Mouse (Mus musculus) MEL (cell line): ENCODE data around the gene Opcml. TPM values are rescaled to one million over a fixed set of nuclear protein-coding genes. Genes with fewer than 3 reads are reported as not detected.

ENCODE experiments used
- DNase-seq: peaks from one replicate; pipeline ENCODE4 v3.0.0; 2011; ENCODE audit warnings: low read depth, low spot score
- H3K27ac ChIP-seq: 2 replicates; pipeline ENCODE4 v1.5.1; 2012; ENCODE audit warnings: low read depth, mild to moderate bottlenecking, control low read depth, low read length, moderate library complexity; ENCODE audit not compliant: control insufficient read depth
- H3K27me3 ChIP-seq, 2 experiments: fragments of 150-350 bp in 1 of 2; sonication (generic) in 1 of 2; 2 replicates each; pipeline ENCODE4 v1.6.1; 2012; ENCODE audit warnings: low read length in 2 of 2, mild to moderate bottlenecking in 2 of 2, improper control_type of control experiment in 1 of 2, moderate library complexity in 1 of 2; ENCODE audit not compliant: insufficient read depth in 2 of 2, control insufficient read depth in 1 of 2
- H3K36me3 ChIP-seq, 2 experiments: 2 replicates each; pipeline ENCODE4 v1.6.1; 2012 to 2014; ENCODE audit warnings: low read length in 2 of 2, improper control_type of control experiment in 1 of 2, inconsistent platforms in 1 of 2, mild to moderate bottlenecking in 1 of 2; ENCODE audit not compliant: insufficient read depth in 2 of 2, control insufficient read depth in 1 of 2
- H3K4me1 ChIP-seq, 2 experiments: fragments of 150-350 bp in 1 of 2; sonication (generic) in 1 of 2; 2 replicates each; pipeline ENCODE4 v1.6.1; 2012; ENCODE audit warnings: low read length in 2 of 2, improper control_type of control experiment in 1 of 2, mild to moderate bottlenecking in 1 of 2; ENCODE audit not compliant: insufficient read depth in 2 of 2, control insufficient read depth in 1 of 2
- H3K4me3 ChIP-seq, 2 experiments: fragments of 150-350 bp in 1 of 2; sonication (generic) in 1 of 2; 2 replicates each; pipeline ENCODE4 v1.5.1; 2012; ENCODE audit warnings: low read depth in 2 of 2, low read length in 2 of 2, mild to moderate bottlenecking in 2 of 2, moderate library complexity in 2 of 2, control low read depth in 1 of 2, improper control_type of control experiment in 1 of 2; ENCODE audit not compliant: control insufficient read depth in 1 of 2, insufficient read depth in 1 of 2
- H3K79me2 ChIP-seq: 2 replicates; pipeline ENCODE4 v1.6.1; 2012; ENCODE audit warnings: mild to moderate bottlenecking, low read length, moderate library complexity; ENCODE audit not compliant: control insufficient read depth, poor library complexity, insufficient read depth
- H3K9ac ChIP-seq: 2 replicates; pipeline ENCODE4 v1.6.1; 2012; ENCODE audit warnings: low read depth, mild to moderate bottlenecking, control low read depth, low read length, moderate library complexity; ENCODE audit not compliant: control insufficient read depth, poor library complexity, severe bottlenecking
- H3K9me3 ChIP-seq: fragments of 150-350 bp; sonication (generic); replicated peaks from 2 replicates; pipeline ENCODE4 v1.6.1; 2012; ENCODE audit warnings: mild to moderate bottlenecking, low read length, improper control_type of control experiment, moderate library complexity; ENCODE audit not compliant: insufficient read depth
- BHLHE40 ChIP-seq: IDR thresholded peaks from 2 replicates; pipeline ENCODE4 v1.6.1; 2012; ENCODE audit warnings: low read depth, mild to moderate bottlenecking, inconsistent platforms, low read length, improper control_type of control experiment, borderline replicate concordance
- CHD1 ChIP-seq: IDR thresholded peaks from 2 replicates; pipeline ENCODE4 v1.6.1; 2012; ENCODE audit warnings: low read depth, mild to moderate bottlenecking, inconsistent platforms, low read length, improper control_type of control experiment
- CHD2 ChIP-seq: IDR thresholded peaks from 2 replicates; pipeline ENCODE4 v1.6.1; 2011; ENCODE audit warnings: low read length, improper control_type of control experiment
- CTCF ChIP-seq, 3 experiments: IDR thresholded peaks in 2 of 3; conservative IDR thresholded peaks in 1 of 3; 2 replicates each; pipeline ENCODE4 v1.5.1; 2011 to 2012; ENCODE audit warnings: low read length in 3 of 3, low read depth in 2 of 3, mild to moderate bottlenecking in 2 of 3, improper control_type of control experiment in 1 of 3, inconsistent platforms in 1 of 3, mixed read lengths in 1 of 3, moderate library complexity in 1 of 3; ENCODE audit not compliant: control insufficient read depth in 1 of 3, insufficient read depth in 1 of 3, poor library complexity in 1 of 3, severe bottlenecking in 1 of 3
- E2F4 ChIP-seq: IDR thresholded peaks from 2 replicates; pipeline ENCODE4 v1.6.1; 2011; ENCODE audit warnings: low read depth, low read length, improper control_type of control experiment, borderline replicate concordance
- EP300 ChIP-seq, 2 experiments: IDR thresholded peaks; 2 replicates each; pipeline ENCODE4 v1.6.1; 2011; ENCODE audit warnings: improper control_type of control experiment in 2 of 2, low read length in 2 of 2, low read depth in 1 of 2, mild to moderate bottlenecking in 1 of 2
- ETS1 ChIP-seq: IDR thresholded peaks from 2 replicates; pipeline ENCODE4 v1.6.1; 2012; ENCODE audit warnings: low read depth, mild to moderate bottlenecking, inconsistent platforms, low read length, improper control_type of control experiment, moderate library complexity
- GABPA ChIP-seq: IDR thresholded peaks from 2 replicates; pipeline ENCODE4 v1.6.1; 2012; ENCODE audit warnings: low read depth, mild to moderate bottlenecking, inconsistent platforms, low read length, improper control_type of control experiment, moderate library complexity
- MAX ChIP-seq: IDR thresholded peaks from 2 replicates; pipeline ENCODE4 v1.6.1; 2011; ENCODE audit warnings: low read length, improper control_type of control experiment
- MAZ ChIP-seq: IDR thresholded peaks from 2 replicates; pipeline ENCODE4 v1.6.1; 2012; ENCODE audit warnings: low read depth, mild to moderate bottlenecking, inconsistent platforms, low read length, improper control_type of control experiment
- MEF2A ChIP-seq: IDR thresholded peaks from 2 replicates; pipeline ENCODE4 v1.6.1; 2014; ENCODE audit warnings: low read depth, mild to moderate bottlenecking, inconsistent platforms, low read length, improper control_type of control experiment; ENCODE audit not compliant: poor library complexity, insufficient replicate concordance, severe bottlenecking; ENCODE audit errors: extremely low read depth
- MXI1 ChIP-seq: IDR thresholded peaks from 2 replicates; pipeline ENCODE4 v1.6.1; 2011; ENCODE audit warnings: mild to moderate bottlenecking, low read depth, low read length, improper control_type of control experiment
- MYB ChIP-seq: IDR thresholded peaks from 2 replicates; pipeline ENCODE4 v1.6.1; 2011; ENCODE audit warnings: mild to moderate bottlenecking, low read depth, low read length, improper control_type of control experiment
- NELFE ChIP-seq: IDR thresholded peaks from 2 replicates; pipeline ENCODE4 v1.6.1; 2011; ENCODE audit warnings: low read depth, low read length, improper control_type of control experiment
- NRF1 ChIP-seq: IDR thresholded peaks from 2 replicates; pipeline ENCODE4 v1.6.1; 2014; ENCODE audit warnings: low read depth, mild to moderate bottlenecking, inconsistent platforms, low read length, improper control_type of control experiment, moderate library complexity; ENCODE audit not compliant: poor library complexity, insufficient read depth, severe bottlenecking
- POLR2A ChIP-seq, 2 experiments: IDR thresholded peaks; 2 replicates each; pipeline ENCODE4 v1.6.1; 2011 to 2012; ENCODE audit warnings: low read length in 2 of 2, mild to moderate bottlenecking in 2 of 2, control low read depth in 1 of 2, improper control_type of control experiment in 1 of 2, low read depth in 1 of 2, moderate library complexity in 1 of 2; ENCODE audit not compliant: control insufficient read depth in 1 of 2, insufficient read depth in 1 of 2, poor library complexity in 1 of 2
- POLR2AphosphoS2 ChIP-seq: IDR thresholded peaks from 2 replicates; pipeline ENCODE4 v1.6.1; 2011; ENCODE audit warnings: low read length, improper control_type of control experiment
- SIN3A ChIP-seq: IDR thresholded peaks from 2 replicates; pipeline ENCODE4 v1.6.1; 2012; ENCODE audit warnings: low read length, improper control_type of control experiment, inconsistent platforms
- SMC3 ChIP-seq: IDR thresholded peaks from 2 replicates; pipeline ENCODE4 v1.6.1; 2011; ENCODE audit warnings: low read depth, low read length, improper control_type of control experiment
- TAL1 ChIP-seq: IDR thresholded peaks from 2 replicates; pipeline ENCODE4 v1.6.1; 2012; ENCODE audit warnings: mild to moderate bottlenecking, inconsistent platforms, low read length, moderate library complexity, mixed read lengths
- TBP ChIP-seq: IDR thresholded peaks from 2 replicates; pipeline ENCODE4 v1.8.0; 2011; ENCODE audit warnings: low read depth, low read length, improper control_type of control experiment
- UBTF ChIP-seq: IDR thresholded peaks from 2 replicates; pipeline ENCODE4 v1.6.1; 2012; ENCODE audit warnings: low read depth, mild to moderate bottlenecking, inconsistent platforms, low read length, improper control_type of control experiment, moderate library complexity, borderline replicate concordance; ENCODE audit not compliant: insufficient read depth
- USF1 ChIP-seq: IDR thresholded peaks from 2 replicates; pipeline ENCODE4 v1.6.1; 2014; ENCODE audit warnings: low read depth, mild to moderate bottlenecking, inconsistent platforms, low read length, improper control_type of control experiment, moderate library complexity
- USF2 ChIP-seq, 2 experiments: IDR thresholded peaks; 2 replicates each; pipeline ENCODE4 v1.6.1; 2011 to 2012; ENCODE audit warnings: improper control_type of control experiment in 2 of 2, low read length in 2 of 2, borderline replicate concordance in 1 of 2, inconsistent platforms in 1 of 2, low read depth in 1 of 2, mild to moderate bottlenecking in 1 of 2; ENCODE audit not compliant: insufficient read depth in 1 of 2
- ZMIZ1 ChIP-seq: IDR thresholded peaks from 2 replicates; pipeline ENCODE4 v1.6.1; 2012; ENCODE audit warnings: low read depth, mild to moderate bottlenecking, inconsistent platforms, low read length, improper control_type of control experiment, moderate library complexity
- ZNF384 ChIP-seq: IDR thresholded peaks from 2 replicates; pipeline ENCODE4 v1.6.1; 2012; ENCODE audit warnings: low read depth, mild to moderate bottlenecking, inconsistent platforms, low read length, improper control_type of control experiment
- polyA plus RNA-seq, 2 experiments: library from polyadenylated mRNA; stranded (reverse) in 1 of 2; unstranded in 1 of 2; fragments of >175 nt in 1 of 2; fragments of >200 nt in 1 of 2; gene quantifications; 2 replicates each; pipeline versions ENCODE4 v1.2.1 to v1.2.4; 2012; ENCODE audit warnings: low replicate concordance in 2 of 2, low read depth in 1 of 2; ENCODE audit not compliant: insufficient read length in 2 of 2, insufficient read depth in 1 of 2, missing spikeins in 1 of 2
- total RNA-seq: library from RNA; depleted of rRNA; stranded (reverse); fragments of 300-350 nt; gene quantifications from 2 replicates; pipeline ENCODE4 v1.2.3, GENCODE M21; 2012

The Opcml gene
- total and polyA plus RNA-seq, 3 experiments: not detected

- Histone ChIP-seq H3K27ac (no peak overlapping the region), H3K36me3 (no peaks in the 10 kb centered on the region), H3K79me2 (no peaks in the 10 kb centered on the region), H3K27me3 (no peaks in the 10 kb centered on the region), H3K9me3 (no peaks in the 10 kb centered on the region), H3K9ac (no peak overlapping the region), H3K4me1 (no peaks in the 10 kb centered on the region), H3K4me3 (no peak overlapping the region)
- DNase-seq: no peak
- no peak for TF ChIP-seq BHLHE40
- no peak for TF ChIP-seq ETS1
- TF ChIP-seq NELFE: no peak
- no peak for TF ChIP-seq EP300 (IDR thresholded peaks at IDR 0.05; ENCODE audit: low read depth in 1 of 2, low read length in 2 of 2)
- no peak for TF ChIP-seq ZNF384
- no peak for TF ChIP-seq MAZ
- no peak for TF ChIP-seq USF2 (IDR thresholded peaks at IDR 0.05; ENCODE audit: borderline replicate concordance in 1 of 2, insufficient read depth in 1 of 2, low read depth in 1 of 2, low read length in 2 of 2)
- TF ChIP-seq TBP: no peak
- TF ChIP-seq TAL1: no peak
- no peak for TF ChIP-seq MAX
- no peak for TF ChIP-seq CTCF (IDR thresholded peaks at IDR 0.05 in 2 of 3, conservative IDR thresholded peaks at IDR 0.05 in 1 of 3; ENCODE audit: control insufficient read depth in 1 of 3, insufficient read depth in 1 of 3, low read depth in 2 of 3, low read length in 3 of 3, poor library complexity in 1 of 3, severe bottlenecking in 1 of 3)
- TF ChIP-seq SMC3: no peak
- no peak for TF ChIP-seq CHD1
Observed at GRCm38 (mm10) chr9:28561761-28562160, 771.2 kb downstream of the Opcml start.

GRCm38 (mm10) chr9:28563066-28563683 is 772.6 kb downstream of the Opcml start:
- TF ChIP-seq TAL1 (no peak), MXI1 (no peak), CHD2 (no peak), POLR2A (IDR thresholded peaks at IDR 0.05; ENCODE audit: control insufficient read depth in 1 of 2, insufficient read depth in 1 of 2, low read depth in 1 of 2, low read length in 2 of 2, poor library complexity in 1 of 2) (no peak), GABPA (no peak), ZNF384 (no peak), POLR2AphosphoS2 (no peak), MEF2A (no peak), ZMIZ1 (no peak), UBTF (no peak), MAX (no peak), USF2 (IDR thresholded peaks at IDR 0.05; ENCODE audit: borderline replicate concordance in 1 of 2, insufficient read depth in 1 of 2, low read depth in 1 of 2, low read length in 2 of 2) (no peak), E2F4 (no peak), SIN3A (no peak), MAZ (no peak), NRF1 (no peak), USF1 (no peak), MYB (no peak)
- Histone ChIP-seq H3K4me3 (no peak overlapping the region), H3K27ac (no peak overlapping the region), H3K27me3 (no peaks in the 10 kb centered on the region), H3K9ac (no peak overlapping the region), H3K4me1 (no peaks in the 10 kb centered on the region), H3K9me3 (no peaks in the 10 kb centered on the region), H3K36me3 (no peaks in the 10 kb centered on the region), H3K79me2 (no peaks in the 10 kb centered on the region)
- DNase-seq: no peak
